Mouse (Mus musculus) limb, embryonic 13.5 days (tissue): ENCODE measurements around the gene St3gal3. TPM values are rescaled to one million over a fixed set of nuclear protein-coding genes. Genes with fewer than 3 reads are reported as not detected.

ENCODE experiments used
- ATAC-seq: fragments of 200-750 bp; cut with Nextera tagmentation; 2 replicates; pipeline ENCODE4 v1.8.0; 2017; ENCODE audit warnings: low read depth, moderate number of reproducible peaks, moderate TSS enrichment; ENCODE audit not compliant: low FRiP score
- H3K27ac ChIP-seq: fragments of 300-500 bp; sonication (generic); 2 replicates; pipeline ENCODE4 v1.5.1; 2015; ENCODE audit warnings: inconsistent platforms, mild to moderate bottlenecking, moderate library complexity
- H3K27me3 ChIP-seq: fragments of 300-500 bp; sonication (generic); 2 replicates; pipeline ENCODE4 v1.6.1; 2015; ENCODE audit warnings: mild to moderate bottlenecking, inconsistent platforms
- H3K36me3 ChIP-seq: fragments of 300-500 bp; sonication (generic); 2 replicates; pipeline ENCODE4 v1.6.1; 2015; ENCODE audit warnings: inconsistent platforms, mild to moderate bottlenecking, moderate library complexity
- H3K4me1 ChIP-seq: fragments of 300-500 bp; sonication (generic); 2 replicates; pipeline ENCODE4 v1.6.1; 2015; ENCODE audit warnings: inconsistent platforms
- H3K4me2 ChIP-seq: fragments of 300-500 bp; sonication (generic); replicated peaks from 2 replicates; pipeline ENCODE4 v1.6.1; 2015; ENCODE audit warnings: inconsistent platforms, mild to moderate bottlenecking, moderate library complexity
- H3K4me3 ChIP-seq: fragments of 300-500 bp; sonication (generic); 2 replicates; pipeline ENCODE4 v1.5.1; 2015; ENCODE audit warnings: moderate library complexity, mild to moderate bottlenecking, inconsistent platforms
- H3K9ac ChIP-seq: fragments of 300-500 bp; sonication (generic); 2 replicates; pipeline ENCODE4 v1.6.1; 2015; ENCODE audit warnings: mild to moderate bottlenecking, inconsistent platforms
- H3K9me3 ChIP-seq: fragments of 300-500 bp; sonication (generic); 2 replicates; pipeline ENCODE4 v1.6.1; 2016; ENCODE audit warnings: inconsistent platforms
- WGBS: fragments of 180-500 bp; shearing (Covaris S2); methylation state at CpG from one replicate; pipeline ENCODE4 v1.1.7; 2015; 5-methylcytosine and 5-hydroxymethylcytosine counted together
- polyA plus RNA-seq: library from polyadenylated mRNA; unstranded; fragments of >200 nt; fragmentation: Nextera tagmentation; extraction: Ambion mirVana; gene quantifications from 2 replicates; pipeline ENCODE4 v1.2.1, GENCODE M21; 2015

St3gal3 gene
- polyA plus RNA-seq, 1 experiment from 2014 or later: 9.8 TPM

DNA sequence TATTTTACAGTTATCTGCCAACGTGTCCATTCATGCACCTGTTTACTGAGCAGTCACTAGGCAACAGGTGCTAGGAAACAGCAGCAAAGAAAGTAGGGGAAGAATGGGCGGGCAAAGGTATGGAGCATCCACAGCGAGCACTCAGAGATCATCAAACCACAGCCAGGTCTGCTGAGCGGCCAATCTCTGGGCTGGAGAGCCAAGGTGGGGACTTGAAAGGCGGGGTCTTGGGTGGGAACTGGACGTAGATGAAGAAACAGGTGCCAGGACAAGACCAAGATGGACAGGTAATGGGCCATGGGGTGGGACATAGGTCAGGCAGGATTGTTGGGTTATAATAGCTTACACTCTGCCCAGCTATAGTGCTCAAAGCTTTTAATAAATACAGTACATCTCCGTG, 109.3 kb downstream of the St3gal3 start:
- Histone ChIP-seq H3K36me3 (no peaks in the 10 kb centered on the region), H3K9me3 (no peaks in the 10 kb centered on the region), H3K27me3 (no peaks in the 10 kb centered on the region), H3K4me3 (no peak overlapping the region), H3K27ac (no peak overlapping the region), H3K4me1 (peaks cover 25% of the 10 kb centered on the region), H3K9ac (no peak overlapping the region), H3K4me2 (no peak overlapping the region)
- no peak for ATAC-seq
- WGBS: 88% methylated on average over 7 of the region's 7 CpGs

DNA sequence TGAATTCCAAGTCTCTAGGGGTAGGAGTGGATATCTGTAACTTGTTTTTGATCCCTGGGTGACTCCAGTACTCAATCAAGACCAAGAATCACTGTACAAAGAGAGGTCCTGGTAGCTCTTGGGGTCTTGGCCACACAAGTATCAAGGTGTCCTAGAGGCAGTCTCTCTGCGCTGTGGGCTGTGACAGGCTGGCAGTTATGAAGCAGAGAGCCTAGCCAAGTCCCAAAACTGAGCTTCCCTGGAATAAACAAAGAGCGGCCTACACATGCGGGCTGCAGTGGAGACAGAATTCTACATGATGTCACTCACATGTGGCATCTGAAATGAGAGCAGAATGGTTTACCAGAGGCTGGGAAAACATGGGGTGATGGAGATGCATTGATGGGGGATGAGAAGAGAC, 111.9 kb downstream of the St3gal3 start:
- Histone ChIP-seq H3K27ac (no peak overlapping the region), H3K4me2 (no peak overlapping the region), H3K4me1 (peaks cover 12% of the 10 kb centered on the region; the same call in 1 of the 2 replicates), H3K4me3 (no peak overlapping the region), H3K27me3 (no peaks in the 10 kb centered on the region), H3K9ac (no peak overlapping the region), H3K36me3 (no peaks in the 10 kb centered on the region), H3K9me3 (no peaks in the 10 kb centered on the region)
- 89% methylated on average over 3 of the region's 3 CpGs for WGBS
- no peak for ATAC-seq

GRCm38 (mm10) chr4:118022406-118022805, 112.3 kb downstream of the St3gal3 start:
- H3K36me3 ChIP-seq: no peaks in the 10 kb centered on the region
- WGBS: 88% methylated on average over 4 of the region's 4 CpGs
- H3K4me2 ChIP-seq: no peak overlapping the region
- H3K9ac ChIP-seq: no peak overlapping the region
- H3K4me1 ChIP-seq: peaks cover 15% of the 10 kb centered on the region
- H3K27me3 ChIP-seq: no peaks in the 10 kb centered on the region
- no peaks in the 10 kb centered on the region for H3K9me3 ChIP-seq
- H3K4me3 ChIP-seq: no peak overlapping the region
- H3K27ac ChIP-seq: no peak overlapping the region
- ATAC-seq: no peak

DNA sequence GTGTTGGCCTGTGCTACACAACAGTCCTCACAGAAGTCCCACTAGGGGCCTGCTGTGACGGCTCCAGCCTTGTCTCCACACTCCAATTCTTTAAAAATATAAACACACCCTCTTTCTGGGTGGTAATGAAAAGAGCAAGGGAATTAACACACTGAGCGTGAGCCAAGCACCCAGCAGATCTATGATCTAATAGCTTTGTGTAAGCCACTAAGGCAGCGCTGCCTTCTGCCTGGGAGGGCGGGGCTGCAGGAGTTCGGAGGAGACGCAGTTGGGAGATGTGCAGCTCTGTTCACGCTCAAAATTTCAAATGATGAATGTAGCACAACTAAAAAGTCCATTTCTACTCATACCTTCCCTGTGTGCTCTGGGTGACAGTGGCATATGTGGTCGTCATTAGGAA, 115.1 kb downstream of the St3gal3 start:
- 79% methylated on average over 8 of the region's 8 CpGs for WGBS
- Histone ChIP-seq H3K9ac (no peak overlapping the region), H3K4me3 (no peak overlapping the region), H3K9me3 (no peaks in the 10 kb centered on the region), H3K4me2 (no peak overlapping the region), H3K4me1 (peaks cover 28% of the 10 kb centered on the region), H3K36me3 (no peaks in the 10 kb centered on the region), H3K27me3 (no peaks in the 10 kb centered on the region), H3K27ac (no peak overlapping the region)
- no peak for ATAC-seq

- no peaks in the 10 kb centered on the region for H3K27me3 ChIP-seq
- ATAC-seq: no peak
- H3K4me1 ChIP-seq: peaks cover 28% of the 10 kb centered on the region
- no peak overlapping the region for H3K27ac ChIP-seq
- H3K4me2 ChIP-seq: no peak overlapping the region
- H3K9me3 ChIP-seq: no peaks in the 10 kb centered on the region
- H3K4me3 ChIP-seq: no peak overlapping the region
- H3K9ac ChIP-seq: no peak overlapping the region
- 81% methylated on average over 5 of the region's 5 CpGs for WGBS
- peaks cover 4% of the 10 kb centered on the region for H3K36me3 ChIP-seq
Observed at GRCm38 (mm10) chr4:118019218-118019617, 115.5 kb downstream of the St3gal3 start.

DNA sequence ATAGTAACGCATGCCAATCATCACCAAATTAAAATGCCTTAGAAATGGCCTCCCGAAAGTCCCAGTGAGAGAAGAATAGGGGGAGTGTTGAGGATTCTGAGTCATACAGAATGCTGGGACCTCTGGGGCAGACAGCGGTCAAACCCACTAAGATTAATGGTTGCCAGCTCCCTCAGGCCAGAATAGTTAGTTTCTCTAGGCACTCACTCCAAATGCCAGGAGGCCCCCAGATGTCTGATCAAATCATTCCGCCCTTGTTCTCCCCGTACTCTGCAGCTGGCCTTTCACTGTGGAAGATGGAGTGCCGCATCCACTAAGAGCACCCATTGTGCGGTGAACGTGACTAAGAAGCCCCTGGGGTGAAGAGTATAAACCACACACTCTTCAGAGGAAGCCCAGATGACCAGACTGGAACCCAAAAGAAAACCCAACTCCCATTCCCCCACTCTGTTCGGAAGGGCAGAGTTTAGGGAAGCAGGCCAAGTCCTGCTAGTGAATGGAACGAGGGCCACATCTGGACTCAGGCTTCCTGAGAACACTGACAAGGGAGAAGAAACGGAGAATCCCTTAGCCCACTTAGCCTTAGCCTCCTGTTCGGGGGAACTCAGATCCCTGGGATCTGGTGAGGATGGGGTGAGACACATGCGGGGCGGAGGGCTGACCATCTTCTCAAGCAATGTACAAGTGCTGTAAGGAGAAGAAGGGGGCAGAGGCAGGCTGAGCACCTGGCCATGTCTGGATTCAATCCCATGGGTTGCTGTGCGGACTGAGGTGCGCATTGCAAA, 117.5 kb downstream of the St3gal3 start:
- H3K9me3 ChIP-seq: no peaks in the 10 kb centered on the region
- H3K27ac ChIP-seq: no peak overlapping the region; the same call in 1 of the 2 replicates
- 73% methylated on average over 16 of the region's 16 CpGs for WGBS
- H3K27me3 ChIP-seq: no peaks in the 10 kb centered on the region
- no peak for ATAC-seq
- peaks cover 23% of the 10 kb centered on the region for H3K4me1 ChIP-seq
- peaks cover 13% of the 10 kb centered on the region for H3K36me3 ChIP-seq
- H3K4me3 ChIP-seq: no peak overlapping the region
- H3K4me2 ChIP-seq: no peak overlapping the region
- H3K9ac ChIP-seq: no peak overlapping the region

GRCm38 (mm10) chr4:118016323-118016911, 118.3 kb downstream of the St3gal3 start:
- H3K36me3 ChIP-seq: peaks cover 13% of the 10 kb centered on the region
- 87% methylated on average over 10 of the region's 10 CpGs for WGBS
- H3K4me1 ChIP-seq: peaks cover 23% of the 10 kb centered on the region
- H3K27me3 ChIP-seq: no peaks in the 10 kb centered on the region
- H3K4me2 ChIP-seq: no peak overlapping the region
- no peaks in the 10 kb centered on the region for H3K9me3 ChIP-seq
- H3K9ac ChIP-seq: no peak overlapping the region
- H3K4me3 ChIP-seq: no peak overlapping the region
- no peak overlapping the region for H3K27ac ChIP-seq
- no peak for ATAC-seq

GRCm38 (mm10) chr4:118015636-118016035, 119.1 kb downstream of the St3gal3 start:
- 37% methylated on average over 6 of the region's 6 CpGs for WGBS
- H3K4me2 ChIP-seq: no peak overlapping the region
- no peak for ATAC-seq

GRCm38 (mm10) chr4:118015126-118015525, 119.6 kb downstream of the St3gal3 start:
- no peak overlapping the region for H3K4me3 ChIP-seq
- no peak overlapping the region for H3K9ac ChIP-seq
- H3K9me3 ChIP-seq: no peaks in the 10 kb centered on the region
- peaks cover 23% of the 10 kb centered on the region for H3K4me1 ChIP-seq
- no peaks in the 10 kb centered on the region for H3K27me3 ChIP-seq
- H3K4me2 ChIP-seq: no peak overlapping the region
- peaks cover 13% of the 10 kb centered on the region for H3K36me3 ChIP-seq
- no peak overlapping the region for H3K27ac ChIP-seq
- ATAC-seq: no peak
- WGBS: 92% methylated on average over 11 of the region's 11 CpGs

More at GRCm38 (mm10) chr4:118015636-118016035, 119.1 kb downstream of the St3gal3 start:
- Histone ChIP-seq H3K27me3 (no peaks in the 10 kb centered on the region), H3K36me3 (peaks cover 13% of the 10 kb centered on the region), H3K9me3 (no peaks in the 10 kb centered on the region), H3K4me1 (peaks cover 23% of the 10 kb centered on the region), H3K9ac (no peak overlapping the region), H3K4me3 (no peak overlapping the region), H3K27ac (no peak overlapping the region)

DNA sequence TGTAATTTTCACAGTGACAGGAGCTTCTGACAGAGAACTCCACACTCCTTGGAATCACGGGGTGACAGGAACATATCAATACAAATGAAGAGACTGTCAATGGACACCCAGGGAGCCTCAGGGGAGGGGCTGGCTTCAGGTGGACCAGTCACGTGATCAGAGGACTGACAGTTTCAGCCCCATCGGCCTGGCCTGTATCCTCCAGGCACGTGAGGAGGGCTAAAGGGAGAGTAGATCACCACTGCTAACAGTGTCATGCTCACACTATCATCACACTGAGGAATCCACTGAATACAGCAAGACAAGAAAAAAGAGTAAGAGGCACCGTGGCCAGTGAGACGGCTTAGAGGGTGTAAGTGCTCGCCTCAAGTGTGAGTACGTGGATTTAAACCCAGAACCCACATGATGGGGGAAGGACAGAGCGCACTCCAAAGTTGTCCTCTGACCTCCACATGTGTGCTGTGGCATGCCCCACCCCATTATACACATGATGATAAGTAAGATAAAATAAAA, 124.0 kb downstream of the St3gal3 start:
- no peak overlapping the region for H3K27ac ChIP-seq
- no peak for ATAC-seq
- H3K9ac ChIP-seq: no peak overlapping the region
- no peak overlapping the region for H3K4me2 ChIP-seq
- H3K4me3 ChIP-seq: no peak overlapping the region
- no peaks in the 10 kb centered on the region for H3K4me1 ChIP-seq
- H3K36me3 ChIP-seq: peaks cover 13% of the 10 kb centered on the region
- no peaks in the 10 kb centered on the region for H3K9me3 ChIP-seq
- WGBS: 82% methylated on average over 9 of the region's 9 CpGs
- H3K27me3 ChIP-seq: no peaks in the 10 kb centered on the region

- no peaks in the 10 kb centered on the region for H3K4me1 ChIP-seq
- no peak overlapping the region for H3K4me2 ChIP-seq
- no peaks in the 10 kb centered on the region for H3K9me3 ChIP-seq
- H3K27me3 ChIP-seq: no peaks in the 10 kb centered on the region
- no peak overlapping the region for H3K9ac ChIP-seq
- no peak overlapping the region for H3K4me3 ChIP-seq
- WGBS: 63% methylated on average over 6 of the region's 6 CpGs
- no peak overlapping the region for H3K27ac ChIP-seq
- peaks cover 5% of the 10 kb centered on the region; the same call in 1 of the 2 replicates for H3K36me3 ChIP-seq
- ATAC-seq: no peak
Observed at GRCm38 (mm10) chr4:118008433-118009033, 126.2 kb downstream of the St3gal3 start.

- ATAC-seq: no peak
- Histone ChIP-seq H3K4me2 (no peak overlapping the region), H3K27me3 (peaks cover 17% of the 10 kb centered on the region), H3K9ac (no peak overlapping the region), H3K9me3 (no peaks in the 10 kb centered on the region), H3K4me1 (peaks cover 46% of the 10 kb centered on the region), H3K36me3 (no peaks in the 10 kb centered on the region), H3K4me3 (no peak overlapping the region), H3K27ac (peak overlapping the region; percentile 55)
- 58% methylated on average over 10 of the region's 10 CpGs for WGBS
Observed at GRCm38 (mm10) chr4:118001355-118001754, 133.4 kb downstream of the St3gal3 start.
